Mouse (Mus musculus) cerebellum, adult 8-10 months (tissue): ENCODE measurements around the gene Kif5a.

Experiments used
- DNase-seq: peaks from one replicate; pipeline ENCODE4 v3.0.0; 2022

Kif5a gene

GRCm38 (mm10) chr10:127189651-127190381, 73.3 kb downstream of the Kif5a start, which contains the start of gene Arhgef25:
TSS of gene Arhgef25 (minus strand) at chr10:127190083.
- DNase-seq = no peak

GRCm38 (mm10) chr10:127189116-127189650, 74.0 kb downstream of the Kif5a start:
- peak; percentile 50 for DNase-seq

DNA sequence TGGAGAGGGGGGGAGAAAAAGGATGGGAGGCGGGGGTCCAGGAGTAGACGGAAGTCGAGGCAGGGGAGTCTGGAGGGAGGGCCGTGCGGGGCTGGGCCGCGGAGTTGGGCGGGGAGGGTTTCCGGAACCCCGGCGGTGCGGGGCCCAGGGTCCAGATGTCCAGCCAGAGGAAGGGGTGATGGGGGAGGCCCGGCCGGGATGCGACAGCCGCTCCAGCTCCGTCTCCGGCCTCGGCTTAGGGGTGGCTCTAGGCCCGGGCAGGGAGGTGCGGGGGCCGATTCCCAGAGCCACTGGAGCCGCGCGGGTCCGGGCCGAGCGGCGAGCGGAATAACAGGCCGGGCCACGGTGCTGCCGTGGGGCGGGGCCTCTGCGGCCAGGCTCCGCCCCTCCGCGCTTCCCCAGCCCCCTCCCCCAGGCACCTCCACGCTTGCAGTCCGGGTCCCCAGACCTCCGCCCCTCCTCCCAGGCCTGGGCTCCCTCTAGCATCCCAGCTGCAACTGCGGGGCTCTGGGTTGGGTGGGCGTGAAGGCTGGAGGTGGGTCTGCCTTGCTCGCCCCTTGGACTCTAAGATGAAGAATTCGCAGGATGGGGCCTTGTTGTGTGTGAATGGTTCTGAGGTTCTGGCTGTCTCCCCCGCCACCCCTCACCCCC, 74.6 kb downstream of the Kif5a start:
- DNase-seq = peak; percentile 70

DNA sequence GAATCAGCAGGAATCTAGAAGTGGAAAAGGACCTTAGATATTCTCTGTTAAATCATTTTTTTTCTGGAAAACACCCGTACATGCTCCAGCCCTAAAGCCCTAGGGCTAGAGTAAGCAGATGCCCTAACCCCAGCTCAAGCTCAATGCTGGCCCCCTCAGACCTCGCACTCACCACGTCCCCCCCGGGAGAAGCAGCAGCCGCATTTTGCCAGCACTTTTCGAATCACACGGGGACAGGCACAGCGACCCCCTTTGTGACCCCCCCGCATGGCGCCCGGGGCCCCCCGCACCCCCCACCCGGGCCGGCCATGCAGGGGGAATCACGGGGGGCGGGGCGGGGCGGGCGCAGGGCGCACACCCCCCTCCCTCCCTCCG, 75.1 kb downstream of the Kif5a start:
- no peak for DNase-seq

GRCm38 (mm10) chr10:127187371-127188078, 75.6 kb downstream of the Kif5a start:
- DNase-seq = no peak

GRCm38 (mm10) chr10:127186451-127186850, 76.7 kb downstream of the Kif5a start:
- no peak for DNase-seq

GRCm38 (mm10) chr10:127185506-127185905, 77.6 kb downstream of the Kif5a start:
- no peak for DNase-seq

DNA sequence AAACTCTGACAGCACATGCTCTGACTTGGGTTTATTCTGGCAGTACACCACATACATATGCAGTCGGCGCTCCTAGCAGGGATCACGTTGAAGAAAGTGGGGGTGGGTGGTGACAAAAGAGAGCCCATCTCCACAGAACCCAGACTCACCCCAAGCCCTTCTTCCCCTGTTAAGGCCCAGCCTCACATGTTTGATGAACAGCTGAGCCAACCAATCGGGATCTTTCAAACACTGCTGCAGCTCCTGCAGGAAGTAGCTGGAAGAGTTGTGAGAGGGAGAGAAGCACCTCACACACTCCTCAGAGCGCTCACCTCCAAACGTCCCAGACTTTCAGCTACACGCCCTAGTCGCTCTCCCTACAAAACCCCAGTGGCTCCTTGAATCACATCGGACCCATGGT, 78.0 kb downstream of the Kif5a start:
- DNase-seq = no peak

DNA sequence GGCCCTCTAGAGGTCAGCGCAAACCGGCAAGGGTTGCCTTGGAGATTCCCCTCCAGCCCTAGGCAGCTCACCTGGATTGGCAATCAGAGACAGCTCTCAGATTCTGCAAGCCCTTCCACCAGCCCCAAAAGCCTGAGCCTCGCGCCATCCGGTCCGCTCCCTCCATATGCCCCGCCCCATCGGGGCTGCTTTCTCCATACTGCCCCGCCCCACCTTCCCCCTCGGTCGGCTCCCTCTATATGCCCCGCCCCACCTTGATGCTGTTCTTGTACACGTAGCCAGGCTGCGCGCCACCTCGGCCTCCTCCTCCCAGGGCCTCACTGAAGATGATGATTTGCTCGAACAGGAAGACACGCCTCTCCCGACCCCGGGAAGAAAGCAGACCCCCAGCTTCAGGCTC, 79.4 kb downstream of the Kif5a start:
- no peak for DNase-seq

DNA sequence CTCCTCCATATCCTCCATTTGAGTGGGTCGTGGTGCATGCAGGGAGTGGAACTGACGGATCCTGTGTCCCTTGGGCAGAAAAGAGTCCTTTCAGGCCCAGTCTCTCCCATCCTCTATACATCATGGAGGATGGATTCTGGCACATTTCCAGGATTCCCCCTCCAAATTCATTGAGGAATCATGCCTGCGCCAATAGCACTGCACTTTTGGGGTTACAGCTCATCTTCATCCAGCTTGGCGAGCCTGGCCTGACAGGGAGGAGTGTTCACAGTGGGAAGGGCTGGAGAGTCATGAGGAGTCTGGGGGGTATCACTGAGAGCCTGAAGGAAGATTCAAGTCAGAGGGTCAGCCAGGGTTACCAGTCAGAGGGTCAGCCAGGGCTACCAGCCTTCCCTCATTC, 80.5 kb downstream of the Kif5a start:
- no peak for DNase-seq

DNA sequence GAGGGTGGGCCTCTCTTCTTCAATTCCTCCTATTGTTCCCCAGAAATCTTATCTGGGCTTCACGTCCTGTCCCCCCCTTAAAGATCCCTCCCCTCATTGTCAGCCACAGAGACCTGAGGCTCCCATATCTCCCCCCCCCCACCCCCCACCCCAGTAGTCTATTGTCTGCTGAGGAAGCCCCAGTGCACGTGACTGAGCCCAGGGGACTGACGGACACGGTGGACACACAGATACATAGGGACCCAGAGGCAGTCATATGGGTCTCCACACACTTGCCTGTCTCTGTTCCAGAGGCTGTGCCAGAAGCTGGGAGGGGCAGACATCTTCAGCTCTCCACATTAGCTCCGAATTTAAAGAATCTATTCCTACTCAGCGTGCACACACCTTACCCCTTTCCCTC, 81.6 kb downstream of the Kif5a start:
- no peak for DNase-seq

- DNase-seq = no peak
Measured at GRCm38 (mm10) chr10:127180695-127181047, 82.5 kb downstream of the Kif5a start.

- no peak for DNase-seq
Measured at GRCm38 (mm10) chr10:127179871-127180694, 83.1 kb downstream of the Kif5a start, which contains the start of gene Slc26a10. TSS of gene Slc26a10 (minus strand) at chr10:127180645.

- DNase-seq = peak; percentile 27
Measured at GRCm38 (mm10) chr10:127178286-127179027, 84.7 kb downstream of the Kif5a start.

DNA sequence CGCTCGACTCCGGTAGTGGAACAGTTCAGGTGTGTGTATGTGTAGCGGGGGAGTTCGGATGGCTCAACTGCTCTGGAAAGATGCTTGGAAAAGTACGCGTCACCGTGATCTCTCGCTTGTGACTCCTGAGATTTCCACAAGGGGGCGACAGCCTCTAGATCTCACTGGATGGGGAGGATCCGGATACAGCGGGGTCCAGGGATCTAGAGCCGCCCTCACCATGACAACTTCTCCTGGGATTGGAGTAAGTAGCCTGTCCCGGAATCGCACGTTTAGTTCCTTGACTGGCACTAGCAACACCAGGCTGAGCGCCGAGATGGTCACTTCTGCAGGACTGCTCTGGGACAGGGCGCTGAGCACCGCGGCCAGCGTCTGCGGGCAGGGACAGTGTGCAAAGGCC, 85.4 kb downstream of the Kif5a start:
- DNase-seq = peak; percentile 79

GRCm38 (mm10) chr10:127177235-127177634, 85.9 kb downstream of the Kif5a start:
- no peak for DNase-seq

- DNase-seq = no peak
Measured at GRCm38 (mm10) chr10:127176756-127177155, 86.4 kb downstream of the Kif5a start.

DNA sequence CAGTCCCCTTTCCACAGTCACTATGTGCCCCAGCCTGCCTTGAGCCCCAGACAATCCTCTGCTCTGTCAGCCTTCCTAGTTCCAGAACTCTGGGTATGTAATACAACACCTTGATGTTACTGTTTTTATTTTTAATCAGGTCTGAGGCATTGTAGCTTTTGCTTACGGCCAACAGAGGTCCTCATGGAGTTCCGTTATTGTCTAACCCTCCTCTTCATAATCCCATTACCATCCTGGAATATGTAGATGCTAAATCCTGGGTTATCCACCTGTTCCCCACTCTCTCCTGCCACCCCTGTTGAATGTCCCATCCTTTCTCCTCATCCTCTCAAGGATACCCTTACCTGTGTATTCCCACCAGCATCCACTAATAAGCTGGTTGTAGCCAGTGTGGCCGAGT, 86.9 kb downstream of the Kif5a start:
- DNase-seq = no peak
